Mouse (Mus musculus) left cerebral cortex, postnatal 36 days (tissue): ENCODE data around the gene B4gat1. TPM values are rescaled to one million over a fixed set of nuclear protein-coding genes. Genes with fewer than 3 reads are reported as not detected.

Experiments
- DNase-seq, 2 experiments: peaks; one replicate each; pipeline ENCODE4 v3.0.0; 2021 to 2022; ENCODE audit warnings: low spot score in 2 of 2, mixed read lengths in 1 of 2
- intact Hi-C: fragments of 180-260 bp; cut with DNase I; formaldehyde crosslinking; loops from one replicate; pipeline ENCODE4 v1.15.1; 2025
- total RNA-seq, 2 experiments: library from RNA; stranded (reverse); gene quantifications; 2 replicates each; pipeline ENCODE4 v1.2.3; 2021

B4gat1 gene
- total RNA-seq, 2 experiments from 2014 or later = 118 to 135 TPM

GRCm38 (mm10) chr19:5023621-5024479, 14.8 kb upstream of the B4gat1 start, which contains the start of gene Slc29a2:
Gene Slc29a2, plus strand, starts transcription at chr19:5023860.
- peak; percentile 89 to 90 for DNase-seq
- intact Hi-C loops = no loop called here

- no peak for DNase-seq
- intact Hi-C loops = no loop called here
Measured at GRCm38 (mm10) chr19:5026111-5026510, 12.5 kb upstream of the B4gat1 start.

GRCm38 (mm10) chr19:5032686-5033085, 5.9 kb upstream of the B4gat1 start:
- no peak for DNase-seq
- intact Hi-C loops = no loop called here

- no peak for DNase-seq
- intact Hi-C loops = no loop called here
Measured at GRCm38 (mm10) chr19:5036577-5036976, 2.0 kb upstream of the B4gat1 start.

GRCm38 (mm10) chr19:5037678-5038571, 701 bp upstream of the B4gat1 start:
- peak; percentile 85 for DNase-seq
- intact Hi-C loops = no loop called here

GRCm38 (mm10) chr19:5039301-5040114, 882 bp downstream of the B4gat1 start:
- intact Hi-C loops = no loop called here
- peak; percentile 41 to 46 for DNase-seq

GRCm38 (mm10) chr19:5040862-5041523, 2.4 kb downstream of the B4gat1 start, which contains the start of gene Brms1:
Gene Brms1, plus strand, starts transcription at chr19:5041354.
- peak; percentile 92 to 94 for DNase-seq
- intact Hi-C loops = no loop called here

- intact Hi-C loops = no loop called here
- no peak for DNase-seq
Measured at GRCm38 (mm10) chr19:5041588-5041987, 3.0 kb downstream of the B4gat1 start.

- intact Hi-C loops = no loop called here
Measured at GRCm38 (mm10) chr19:5045531-5045930, 6.9 kb downstream of the B4gat1 start.

GRCm38 (mm10) chr19:5048138-5049056, 9.8 kb downstream of the B4gat1 start:
- peak; percentile 80 to 85 for DNase-seq
- intact Hi-C loops = no loop called here

More at GRCm38 (mm10) chr19:5045531-5045930, 6.9 kb downstream of the B4gat1 start:
- DNase-seq = peak in 1 of 2 experiments; percentile 24

GRCm38 (mm10) chr19:5049325-5049724, 10.7 kb downstream of the B4gat1 start:
- no peak for DNase-seq
- intact Hi-C loops = no loop called here

GRCm38 (mm10) chr19:5050047-5050905, 11.7 kb downstream of the B4gat1 start, which contains the start of gene Rin1:
Gene Rin1, plus strand, starts transcription at chr19:5050481.
- DNase-seq = peak; percentile 73 to 79
- intact Hi-C loops = no loop called here

GRCm38 (mm10) chr19:5051031-5051430, 12.4 kb downstream of the B4gat1 start:
- intact Hi-C loops = no loop called here
- DNase-seq = peak; percentile 47 to 49

- peak; percentile 17 to 43 for DNase-seq
- intact Hi-C loops = no loop called here
Measured at GRCm38 (mm10) chr19:5051515-5051914, 12.9 kb downstream of the B4gat1 start.

- peak; percentile 74 to 80 for DNase-seq
- intact Hi-C loops = no loop called here
Measured at GRCm38 (mm10) chr19:5052166-5052822, 13.7 kb downstream of the B4gat1 start.

- no peak for DNase-seq
Measured at GRCm38 (mm10) chr19:5052853-5053252, 14.2 kb downstream of the B4gat1 start.

More at GRCm38 (mm10) chr19:5052853-5053252, 14.2 kb downstream of the B4gat1 start:
- intact Hi-C loops = no loop called here
